Mouse (Mus musculus) 416B (cell line): Measurements from ENCODE around the gene AI593442.

Experiments used
- DNase-seq: peaks from one replicate; pipeline ENCODE4 v3.0.0; 2011; ENCODE audit warnings: low read depth

Gene AI593442

GRCm38 (mm10) chr9:52679362-52679947 lies at the start of gene AI593442:
Gene AI593442 (minus strand): TSS chr9:52679780.
- DNase-seq: no peak

- no peak for DNase-seq
Observed at GRCm38 (mm10) chr9:52728806-52729205, 49.2 kb upstream of the AI593442 start.

- peak; percentile 26 for DNase-seq
Observed at GRCm38 (mm10) chr9:52722626-52723025, 43.0 kb upstream of the AI593442 start.

DNA sequence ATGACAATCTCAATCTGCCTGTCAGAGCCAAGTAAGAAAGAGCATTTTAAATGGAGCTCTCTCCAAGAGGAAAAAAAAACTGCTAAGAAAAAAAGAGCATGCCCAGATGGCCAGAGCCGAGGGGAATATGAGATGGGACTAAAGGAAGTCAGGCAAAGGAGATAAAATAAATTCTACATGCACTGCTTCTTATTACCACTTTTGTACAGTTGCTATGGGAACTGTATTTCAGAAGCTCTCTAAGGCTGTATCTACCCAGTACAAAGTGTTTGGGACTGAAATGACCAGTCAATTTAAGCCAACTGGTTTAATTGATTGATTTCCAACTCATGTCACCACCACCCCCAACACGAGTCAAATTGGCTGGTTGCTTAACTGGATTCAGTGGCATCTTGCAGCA lies 40.0 kb upstream of the AI593442 start:
- DNase-seq: no peak

DNA sequence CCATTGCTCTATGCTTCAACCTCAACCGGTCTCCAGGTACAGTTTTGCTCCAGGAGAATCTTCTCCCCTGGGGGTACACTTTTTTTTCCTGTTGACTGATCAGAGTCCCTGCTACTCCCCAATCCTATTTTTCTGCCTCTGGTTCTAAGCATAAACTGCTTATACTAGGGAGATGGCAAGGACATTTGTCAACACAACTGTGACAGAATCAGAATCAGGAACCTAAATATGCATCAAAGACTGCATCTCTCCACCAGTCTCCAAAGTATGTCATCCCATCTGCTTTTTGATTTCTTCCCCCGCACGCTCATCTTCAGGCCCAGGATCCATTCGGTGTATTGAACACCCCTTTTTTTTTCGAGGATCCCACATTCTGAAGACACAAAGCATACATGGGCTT lies 456 bp upstream of the AI593442 start:
- DNase-seq: no peak

DNA sequence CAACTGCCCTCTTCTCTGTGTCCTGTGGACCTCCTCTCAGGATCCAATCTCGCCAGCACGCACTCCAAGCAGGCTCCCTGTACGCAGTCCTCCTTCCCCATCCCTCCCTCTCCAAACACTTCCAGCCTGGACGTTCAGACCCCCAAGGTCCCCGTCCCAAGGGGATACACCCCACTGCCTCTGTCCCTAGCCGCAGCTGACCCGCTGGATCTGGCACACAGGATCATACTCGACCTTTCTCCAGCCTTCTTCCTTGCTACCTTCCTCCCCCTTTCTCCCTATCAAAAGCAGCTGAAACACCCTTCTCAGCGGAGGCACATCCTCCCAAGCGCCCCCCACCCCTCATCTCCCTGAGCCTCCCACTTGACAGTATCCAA lies 753 bp downstream of the AI593442 start:
- DNase-seq: no peak

DNA sequence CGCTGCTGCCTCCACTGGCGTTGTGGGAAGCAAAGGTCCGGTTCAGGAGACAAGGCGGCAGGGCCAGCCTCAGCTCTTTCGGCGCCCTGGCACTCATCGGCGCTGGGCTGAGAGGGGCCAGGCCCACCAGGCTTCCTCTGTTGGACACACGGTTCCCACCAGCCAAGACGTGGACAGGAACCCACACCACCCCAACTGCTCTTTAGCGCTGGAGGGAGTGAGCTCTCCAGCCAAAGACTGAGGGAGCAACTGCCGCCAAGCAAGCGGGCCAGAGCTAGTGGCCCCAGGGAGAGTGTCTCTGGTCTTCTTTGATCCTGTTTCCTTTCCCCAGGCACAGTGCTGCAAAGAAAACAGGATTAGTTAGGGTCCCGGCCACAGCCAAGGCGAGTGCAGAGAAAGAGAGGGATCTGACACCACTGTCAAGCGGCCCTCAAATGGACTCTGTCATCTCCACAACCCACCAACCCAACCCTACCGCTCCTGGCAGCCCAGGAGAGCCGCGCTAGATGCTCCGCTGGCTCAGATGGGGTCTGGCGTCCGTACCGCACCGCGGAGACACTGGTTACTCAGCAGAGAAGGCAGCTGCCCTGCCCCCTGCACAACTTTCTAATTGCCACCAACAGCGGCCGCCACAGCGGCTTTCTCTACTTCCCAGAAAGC lies 1.3 kb downstream of the AI593442 start:
- DNase-seq: no peak

- DNase-seq: peak; percentile 39
Observed at GRCm38 (mm10) chr9:52676587-52676986, 3.0 kb downstream of the AI593442 start.

DNA sequence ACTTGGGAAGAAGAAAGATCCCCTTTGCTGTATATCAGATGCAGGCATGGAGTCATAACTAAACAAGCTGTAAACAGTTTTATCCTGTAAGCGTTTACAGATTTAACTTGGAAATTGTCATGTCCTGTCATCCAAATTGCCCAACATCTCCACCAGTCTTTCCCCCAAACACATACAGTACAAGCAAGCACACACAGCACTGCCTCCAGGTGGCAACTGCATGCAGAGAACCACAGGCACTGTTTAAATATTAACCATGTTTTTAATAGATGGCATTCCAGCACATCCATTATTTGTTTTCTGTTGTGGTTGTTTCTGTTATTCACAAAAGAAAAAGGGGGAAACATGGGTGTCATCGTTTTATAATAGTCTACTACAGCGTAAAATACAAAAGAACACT lies 3.6 kb downstream of the AI593442 start:
- DNase-seq: peak; percentile 11

GRCm38 (mm10) chr9:52661422-52661821 lies 18.2 kb downstream of the AI593442 start:
- DNase-seq: no peak

- no peak for DNase-seq
Observed at GRCm38 (mm10) chr9:52650341-52650951, 29.1 kb downstream of the AI593442 start.

DNA sequence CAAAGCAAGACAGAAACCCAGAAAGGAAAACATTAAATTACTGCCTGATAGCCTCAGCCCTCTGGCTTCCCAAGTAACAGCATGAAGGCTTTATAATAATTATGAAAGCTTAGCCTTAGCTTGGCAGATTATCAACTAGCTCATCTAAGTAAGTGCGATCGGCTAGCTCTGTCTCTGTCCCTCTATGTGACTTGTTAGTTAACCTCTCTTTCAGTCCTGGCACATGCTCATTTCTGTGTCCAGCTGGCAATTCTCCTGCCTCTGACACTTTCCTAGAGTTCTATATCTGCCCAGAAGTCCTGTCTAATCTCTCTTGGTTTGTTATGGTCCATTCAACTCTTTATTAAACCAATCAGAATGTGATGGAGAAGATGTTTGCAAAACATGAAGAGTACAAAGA lies 34.3 kb downstream of the AI593442 start:
- no peak for DNase-seq

DNA sequence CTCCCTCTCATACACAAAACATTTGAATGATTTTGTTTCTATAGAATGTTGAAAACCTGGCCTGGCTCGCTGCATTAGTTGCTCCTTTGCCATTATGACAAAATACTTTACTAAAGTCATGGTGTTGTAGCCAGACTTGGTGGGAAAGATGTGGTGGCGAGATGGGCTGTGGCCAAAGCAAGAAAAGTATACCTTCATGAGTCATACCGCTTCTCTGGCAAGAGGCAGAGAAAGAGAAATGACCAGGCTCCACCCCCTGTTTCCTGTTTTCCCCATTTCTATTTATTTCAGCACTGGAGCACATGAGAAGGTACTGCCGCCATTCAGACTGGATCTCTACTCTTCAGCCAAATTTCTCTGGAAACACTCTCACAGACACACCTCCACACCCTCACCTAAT lies 35.0 kb downstream of the AI593442 start:
- peak; percentile 88 for DNase-seq

DNA sequence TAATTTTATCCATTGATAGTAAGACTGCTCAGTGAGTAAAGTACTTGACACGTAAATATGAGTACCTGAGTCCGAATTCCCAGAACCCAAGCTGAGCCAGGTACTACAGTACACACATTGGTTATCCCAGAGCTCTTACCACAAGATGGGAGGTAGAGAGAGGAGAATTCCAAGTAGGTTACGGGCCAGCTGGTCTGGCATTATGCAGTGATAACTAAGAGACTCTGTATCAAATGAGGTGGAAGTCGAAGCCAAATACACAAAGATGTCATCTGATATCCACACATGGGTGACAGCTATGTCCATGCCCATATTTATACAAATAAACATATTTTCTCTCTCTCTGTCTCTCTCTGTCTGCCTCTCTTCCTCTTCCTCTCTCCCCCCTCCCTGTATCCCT lies 35.4 kb downstream of the AI593442 start:
- DNase-seq: no peak

DNA sequence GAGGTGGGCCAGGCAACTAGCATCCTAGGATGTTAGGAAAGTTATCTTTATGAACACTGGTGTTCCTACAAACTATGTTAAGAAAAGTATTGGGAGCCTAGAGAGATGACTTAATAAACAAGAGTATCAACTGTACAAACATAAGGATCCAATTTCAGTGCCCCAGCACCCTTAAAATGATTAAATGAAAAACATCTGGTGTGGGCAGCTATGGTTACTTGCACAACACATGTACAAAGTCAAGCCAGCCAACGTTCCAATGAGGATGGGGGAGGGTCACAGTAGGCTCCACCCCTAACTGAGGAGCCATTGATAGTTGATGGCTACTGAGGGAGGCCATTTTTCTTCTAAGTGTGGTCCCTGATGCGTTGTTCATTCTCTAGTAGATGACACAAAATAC lies 43.6 kb downstream of the AI593442 start:
- DNase-seq: no peak

DNA sequence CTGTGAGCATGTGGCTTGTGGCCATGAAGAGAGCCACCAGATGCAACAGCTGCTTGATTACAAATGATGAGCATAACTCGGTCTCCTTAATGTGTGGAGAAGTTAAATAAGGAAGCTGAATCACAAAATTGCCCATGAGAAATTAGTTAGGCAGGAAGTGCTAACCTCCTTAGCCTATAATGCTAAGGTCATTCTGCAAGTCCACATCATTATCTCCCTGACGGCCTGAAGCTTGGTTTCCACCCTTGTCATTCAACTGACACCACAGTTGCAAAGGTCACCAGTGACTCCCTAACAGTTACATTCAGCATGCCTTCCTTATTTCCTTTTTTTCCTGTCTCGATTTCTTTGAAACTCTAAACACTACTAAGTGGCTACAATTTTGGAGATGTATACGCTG lies 55.7 kb downstream of the AI593442 start:
- peak; percentile 98 for DNase-seq
